Mouse (Mus musculus) intestine, postnatal 0 days (tissue): ENCODE data around the gene Mras. TPM values are rescaled to one million over a fixed set of nuclear protein-coding genes. Genes with fewer than 3 reads are reported as not detected.

ENCODE experiments used
- ATAC-seq: fragments of 200-750 bp; cut with Nextera tagmentation; 2 replicates; pipeline ENCODE4 v1.8.0; 2017; ENCODE audit warnings: mild to moderate bottlenecking, moderate TSS enrichment, moderate library complexity
- H3K27ac ChIP-seq: fragments of 300-500 bp; sonication (generic); 2 replicates; pipeline ENCODE4 v1.5.1; 2014; ENCODE audit warnings: mild to moderate bottlenecking, low read depth, low read length, moderate library complexity
- H3K27me3 ChIP-seq: fragments of 300-500 bp; sonication (generic); replicated peaks from 2 replicates; pipeline ENCODE4 v1.6.1; 2014; ENCODE audit warnings: low read length, mixed read lengths; ENCODE audit not compliant: control insufficient read depth, insufficient read depth
- H3K36me3 ChIP-seq: fragments of 300-500 bp; sonication (generic); 2 replicates; pipeline ENCODE4 v1.6.1; 2014; ENCODE audit warnings: mild to moderate bottlenecking, moderate library complexity; ENCODE audit not compliant: control insufficient read depth, insufficient read depth
- H3K4me1 ChIP-seq: fragments of 300-500 bp; sonication (generic); replicated peaks from 2 replicates; pipeline ENCODE4 v1.6.1; 2014; ENCODE audit warnings: antibody characterized with exemption, low read length, mixed read lengths; ENCODE audit not compliant: control insufficient read depth, insufficient read depth
- H3K4me2 ChIP-seq: fragments of 300-500 bp; sonication (generic); replicated peaks from 2 replicates; pipeline ENCODE4 v1.6.1; 2014; ENCODE audit warnings: low read depth, mild to moderate bottlenecking, moderate library complexity
- H3K4me3 ChIP-seq: fragments of 300-500 bp; sonication (generic); 2 replicates; pipeline ENCODE4 v1.5.1; 2014; ENCODE audit warnings: low read depth, low read length
- H3K9ac ChIP-seq: fragments of 300-500 bp; sonication (generic); 2 replicates; pipeline ENCODE4 v1.6.1; 2014; ENCODE audit warnings: mild to moderate bottlenecking, low read depth, low read length
- H3K9me3 ChIP-seq: fragments of 300-500 bp; sonication (generic); 2 replicates; pipeline ENCODE4 v1.6.1; 2016; ENCODE audit warnings: mixed run types; ENCODE audit not compliant: control insufficient read depth
- CTCF ChIP-seq: sonication (generic); IDR thresholded peaks from 2 replicates; pipeline ENCODE4 v1.5.1; 2016; ENCODE audit warnings: low read depth, mild to moderate bottlenecking, control low read depth, antibody characterized with exemption, moderate library complexity
- WGBS: fragments of 180-500 bp; shearing (Covaris S2); extraction: QIAGEN DNeasy Blood & Tissue Kit; methylation state at CpG from one replicate; pipeline ENCODE4 v1.1.7; 2014; 5-methylcytosine and 5-hydroxymethylcytosine counted together
- polyA plus RNA-seq: library from polyadenylated mRNA; unstranded; fragments of >200 nt; fragmentation: Nextera tagmentation; extraction: Ambion mirVana; gene quantifications from 2 replicates; pipeline ENCODE4 v1.2.1, GENCODE M21; 2015

The Mras gene
- polyA plus RNA-seq, 1 experiment from 2014 or later: 7.6 TPM

- no peak for ATAC-seq
- TF ChIP-seq CTCF: no peak
Measured at GRCm38 (mm10) chr9:99336538-99336937, 100.6 kb downstream of the Mras start.

More at GRCm38 (mm10) chr9:99336538-99336937, 100.6 kb downstream of the Mras start:
- H3K9ac ChIP-seq: no peak overlapping the region
- 74% methylated on average over 4 of the region's 4 CpGs for WGBS
- H3K4me2 ChIP-seq: no peak overlapping the region
- no peaks in the 10 kb centered on the region for H3K27me3 ChIP-seq
- no peak overlapping the region for H3K4me3 ChIP-seq
- no peaks in the 10 kb centered on the region for H3K36me3 ChIP-seq
- H3K4me1 ChIP-seq: no peaks in the 10 kb centered on the region
- no peak overlapping the region for H3K27ac ChIP-seq
- no peaks in the 10 kb centered on the region for H3K9me3 ChIP-seq

Other genes starting within 250 kb of the Mras start
- not detected in 2 replicates for gene Faiml, start 200.1 kb downstream of the Mras start, polyA plus RNA-seq
- 9.3 and 11.2 TPM in 2 replicates for gene Cep70, start 194.0 kb downstream of the Mras start, polyA plus RNA-seq
- gene Esyt3, start 78.8 kb downstream of the Mras start, polyA plus RNA-seq: 0.37 and 0.47 TPM in 2 replicates
- 0.46 and 0.71 TPM in 2 replicates for gene Nme9, start 14.1 kb upstream of the Mras start, polyA plus RNA-seq
- gene Armc8, start 131.5 kb upstream of the Mras start, polyA plus RNA-seq: 14.0 and 14.7 TPM in 2 replicates
- gene Dbr1, start 138.4 kb upstream of the Mras start, polyA plus RNA-seq: 11.6 and 12.7 TPM in 2 replicates
- 0.81 and 1.0 TPM in 2 replicates for gene A4gnt, start 175.1 kb upstream of the Mras start, polyA plus RNA-seq
- 3.3 and 4.1 TPM in 2 replicates for gene Dzip1l, start 192.1 kb upstream of the Mras start, polyA plus RNA-seq